Mouse (Mus musculus) spleen, adult 12 weeks (tissue): ENCODE data around the gene Ift80.
"Not testable (repeated sequence)": the region's sequence is repeated elsewhere in the genome, so short reads cannot be mapped to it uniquely, and the experiment has no call there.

Experiments used
- DNase-seq: peaks from one replicate; pipeline ENCODE4 v3.0.0; 2022; ENCODE audit warnings: low spot score

Ift80 gene

DNA sequence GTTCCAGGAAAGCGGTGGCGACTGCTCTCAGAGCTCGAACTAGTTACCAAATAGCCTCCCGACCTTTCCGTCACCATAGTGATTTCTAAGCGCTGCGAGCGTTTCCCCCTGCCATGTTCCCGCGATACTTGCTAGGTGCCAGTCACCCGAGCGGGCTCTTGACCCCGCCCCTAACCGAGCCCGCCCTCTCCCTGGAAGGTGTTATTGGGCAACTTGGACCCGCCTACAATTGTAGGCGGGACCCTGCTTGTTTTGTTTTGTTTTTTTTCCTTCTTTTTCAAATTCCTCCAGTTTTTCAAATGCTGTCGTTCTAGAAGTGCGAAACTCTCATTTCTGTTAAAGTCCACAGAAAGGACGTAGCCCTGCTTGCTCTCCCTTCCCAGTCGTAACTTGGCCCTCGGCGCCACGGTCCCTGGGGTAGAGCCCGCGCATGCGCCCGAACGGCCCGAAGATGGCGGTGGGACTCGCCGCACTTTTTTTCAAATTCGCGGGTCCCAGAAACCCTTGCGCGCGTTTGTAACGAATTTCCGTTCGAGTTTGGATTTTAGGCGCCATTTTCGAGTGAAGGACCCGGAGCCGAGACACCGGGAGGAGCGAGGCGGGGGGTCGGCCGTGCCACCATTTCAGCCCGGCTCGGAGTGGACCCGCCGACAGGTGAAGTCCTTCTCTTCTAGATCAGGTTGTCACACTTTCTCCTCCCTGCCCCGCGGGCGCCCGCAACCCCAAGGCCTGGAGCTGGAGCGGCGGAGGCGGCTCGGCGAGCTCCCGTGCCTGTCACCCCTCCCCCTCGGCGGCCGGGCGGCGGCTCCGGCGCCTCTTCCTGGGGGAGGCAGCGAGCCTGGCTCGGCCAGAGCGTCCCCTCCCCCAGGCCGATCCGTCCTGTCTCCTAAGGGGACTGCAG is at the start of gene Ift80, which contains the start of gene Smc4:
TSS of gene Ift80 (minus strand) at position 134 of the 901 bp plus-strand sequence.
TSS of gene Smc4 (plus strand) at position 302 of the 901 bp plus-strand sequence.
- DNase-seq: peak; percentile 95

DNA sequence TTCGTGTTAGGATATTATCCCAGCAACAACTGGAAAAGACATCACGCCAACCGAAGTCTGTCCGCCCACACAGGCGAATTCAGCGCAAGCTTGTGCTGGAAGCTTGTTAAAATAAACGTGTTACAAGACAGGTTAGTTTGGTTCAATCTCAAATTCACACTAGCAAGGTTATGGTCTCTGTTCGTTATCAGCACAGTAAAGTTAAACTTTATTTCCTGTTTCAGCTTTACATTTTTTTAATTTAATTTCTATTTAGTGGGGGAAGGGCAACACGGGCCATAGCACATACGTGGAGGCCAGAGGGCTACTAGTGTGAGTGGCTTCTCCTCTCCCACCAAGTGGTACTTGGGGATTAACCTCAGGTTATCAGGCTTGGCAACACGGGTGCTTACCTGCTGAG is 47.5 kb upstream of the Ift80 start:
- DNase-seq: no peak

DNA sequence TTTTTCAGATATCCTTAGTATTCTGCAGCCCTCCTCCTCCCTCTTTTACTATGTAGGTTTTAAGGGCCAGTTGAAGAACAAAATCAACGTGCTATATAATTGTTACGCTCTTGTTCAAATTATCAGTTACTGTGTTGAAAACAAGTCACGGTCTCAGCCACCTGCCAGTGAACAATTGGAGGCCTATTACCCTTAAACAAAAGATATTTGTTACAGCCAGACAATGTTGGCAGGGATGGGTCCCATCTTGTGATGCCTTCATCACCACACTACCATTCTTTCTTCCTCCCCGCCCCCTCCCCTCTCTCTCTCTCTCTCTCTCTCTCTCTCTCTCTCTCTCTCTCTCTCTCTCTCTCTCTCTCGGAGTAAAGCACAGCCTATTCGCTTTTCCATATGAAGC is 44.6 kb upstream of the Ift80 start:
- DNase-seq: no peak

DNA sequence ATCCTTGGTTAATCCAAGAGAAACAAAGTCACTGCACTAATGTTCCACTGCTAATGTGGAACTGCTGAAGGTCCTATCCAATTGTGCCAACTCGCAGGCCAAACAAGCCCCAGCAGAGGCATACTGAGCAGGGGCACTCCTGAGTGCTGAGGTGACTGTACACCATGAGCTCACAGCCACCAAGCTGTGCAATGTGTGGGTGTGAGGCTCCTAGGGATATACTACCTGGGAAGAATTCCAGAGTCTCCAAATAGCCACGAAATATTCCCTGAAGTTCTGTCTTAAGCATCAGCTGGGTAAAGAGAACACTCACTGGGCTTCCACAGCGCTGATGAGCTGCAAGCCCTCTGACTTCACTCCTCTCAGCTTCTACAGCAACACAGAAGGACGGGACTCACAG is 43.3 kb upstream of the Ift80 start:
- no peak for DNase-seq

DNA sequence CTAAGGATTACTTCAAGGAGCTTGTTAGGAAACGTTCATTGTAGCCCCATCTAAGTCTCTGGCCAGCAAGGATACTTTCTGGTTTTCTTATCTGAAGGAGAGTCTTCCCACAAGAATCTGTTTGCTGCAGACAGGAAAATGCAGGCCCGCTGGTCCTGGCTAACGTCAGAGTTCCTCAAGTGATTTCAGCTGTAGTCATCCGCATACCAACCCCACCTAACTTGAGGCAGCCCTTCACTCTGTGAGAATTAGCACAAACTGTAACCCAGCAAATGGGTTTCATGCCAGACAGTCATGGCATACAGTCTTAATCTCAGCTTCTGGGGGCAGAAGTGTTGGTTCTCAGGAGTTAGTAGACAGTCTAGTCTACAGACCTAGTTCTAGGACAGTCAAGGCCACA is 42.1 kb upstream of the Ift80 start:
- DNase-seq: no peak

DNA sequence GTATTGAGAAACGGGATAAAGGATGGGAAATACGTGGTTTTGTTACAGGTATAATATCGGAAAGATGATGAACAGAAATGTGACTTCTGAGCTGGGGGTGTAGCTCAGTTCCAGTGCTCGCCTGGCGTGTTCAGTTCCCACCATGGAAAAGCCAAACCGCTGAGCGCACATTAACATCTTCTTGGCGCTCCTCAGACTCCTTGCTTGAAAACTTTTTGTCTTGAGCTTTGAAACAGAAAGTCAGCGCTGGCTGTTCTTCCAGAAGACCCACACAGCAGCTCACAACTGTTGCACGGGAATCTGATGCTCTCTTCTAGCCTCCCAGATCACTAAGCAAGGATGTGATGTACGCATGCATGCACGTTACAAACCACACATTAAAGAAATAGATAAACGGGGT is 41.4 kb upstream of the Ift80 start:
- DNase-seq: no peak

DNA sequence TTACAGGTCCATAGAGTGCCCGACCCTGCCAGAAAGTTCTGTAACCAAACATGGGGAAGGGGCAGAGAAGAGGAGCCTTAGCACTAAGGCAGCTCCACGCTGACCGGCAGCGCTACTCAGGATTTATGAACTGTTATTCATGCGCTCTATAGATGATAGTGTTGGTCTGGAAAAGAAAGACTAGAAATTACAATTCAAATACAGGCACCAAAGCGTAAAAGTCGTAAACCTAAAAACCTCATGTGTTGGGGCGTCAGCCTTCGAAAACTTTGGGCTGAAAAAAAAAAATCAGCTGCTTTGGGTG is 41.0 kb upstream of the Ift80 start:
- DNase-seq: no peak

DNA sequence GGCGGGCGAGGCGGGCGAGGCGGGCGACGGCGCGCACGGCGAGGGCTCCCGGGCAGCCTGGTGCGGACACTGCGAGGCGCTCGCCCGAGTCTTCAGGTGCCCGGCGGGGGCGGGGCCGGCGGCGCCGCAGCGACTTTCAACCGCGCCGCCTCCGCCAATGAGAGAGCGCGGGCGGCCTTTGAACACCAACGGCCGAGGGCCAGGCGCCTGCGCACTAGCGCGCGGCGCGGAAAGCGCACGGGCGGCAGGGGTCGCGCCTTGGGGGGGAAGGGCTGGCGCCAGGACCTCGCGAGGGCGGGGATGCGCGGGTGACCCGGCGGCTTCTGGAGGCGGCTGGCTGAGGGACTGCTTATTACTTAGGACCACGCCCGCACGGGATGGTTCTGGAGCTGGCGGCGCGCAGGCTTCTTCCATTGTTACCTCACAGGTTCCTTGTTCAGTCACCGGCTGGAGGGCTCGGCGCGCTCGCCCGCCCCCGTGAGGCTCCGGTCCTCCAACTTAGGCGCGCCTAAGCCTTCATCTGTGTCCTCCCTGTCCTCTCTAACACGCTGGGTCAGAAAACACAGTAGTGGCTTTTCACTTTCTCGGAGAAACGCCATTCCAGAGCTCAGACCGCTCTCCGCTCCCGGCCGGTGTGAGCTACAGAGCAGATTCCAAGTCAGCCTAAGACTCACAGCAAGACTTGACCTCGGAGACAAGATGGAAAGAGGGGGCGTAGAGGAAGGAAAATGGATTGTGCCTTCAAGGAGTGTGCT is 40.5 kb upstream of the Ift80 start, which contains the start of gene Trim59:
TSS of gene Trim59 (minus strand) at position 111 of the 755 bp plus-strand sequence.
- peak; percentile 90 for DNase-seq

DNA sequence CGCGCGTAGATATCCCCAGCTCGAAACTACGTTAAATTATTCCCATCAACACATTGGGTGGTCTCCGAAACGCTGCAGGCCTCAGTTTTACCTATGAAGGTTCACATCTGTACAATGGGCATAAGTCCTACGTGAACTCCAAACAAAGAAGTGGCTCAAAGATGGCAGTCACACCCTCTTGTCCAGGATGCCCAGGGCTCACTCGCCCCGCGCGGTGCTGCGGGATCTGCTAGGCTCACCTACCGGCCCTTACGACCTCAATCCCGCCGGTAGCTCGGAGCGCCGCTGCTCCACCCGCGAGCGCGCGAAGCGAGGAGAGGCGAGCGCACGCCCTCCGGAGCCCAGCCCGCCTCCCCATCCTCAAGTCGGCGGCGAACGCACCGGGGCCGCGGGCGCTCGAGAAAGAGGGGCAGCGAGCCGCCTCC is 39.8 kb upstream of the Ift80 start:
- no peak for DNase-seq

DNA sequence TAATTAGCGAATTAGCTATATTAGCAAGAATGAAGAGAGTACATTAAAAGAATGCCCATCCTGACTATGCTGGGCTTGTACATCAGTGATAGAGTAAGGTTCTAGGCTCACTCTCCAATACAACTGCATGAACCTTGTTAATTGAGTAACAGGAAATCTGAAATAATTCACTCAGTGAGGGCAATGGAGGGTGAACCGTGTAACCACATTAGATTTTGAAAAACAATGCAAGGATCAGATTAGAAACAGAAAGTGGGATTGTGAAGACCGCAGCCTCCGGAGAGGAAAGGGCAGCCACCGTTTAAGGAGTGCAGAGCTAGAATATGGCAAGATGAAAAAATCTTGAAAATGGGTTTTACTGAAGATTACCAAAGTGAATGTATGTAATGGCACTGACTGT is 36.9 kb upstream of the Ift80 start:
- no peak for DNase-seq

DNA sequence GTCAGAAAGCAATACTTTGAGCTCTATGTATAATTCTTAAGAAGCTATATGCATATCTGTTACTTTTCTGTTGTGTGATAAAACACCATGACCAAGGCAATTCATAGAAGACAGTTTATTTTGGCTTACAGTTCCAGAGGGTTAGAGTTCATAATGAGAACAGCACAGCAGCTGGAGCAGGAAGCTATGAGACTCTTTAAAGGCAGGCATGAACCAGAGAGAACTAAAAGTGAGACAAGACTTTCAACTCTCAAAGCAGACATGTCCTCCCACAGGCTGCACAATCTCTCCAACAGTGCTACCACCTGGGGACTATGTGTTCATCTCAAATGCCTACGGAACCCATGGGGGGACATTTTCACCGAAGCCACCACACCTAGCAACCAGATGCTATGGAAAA is 35.7 kb upstream of the Ift80 start:
- no peak for DNase-seq

DNA sequence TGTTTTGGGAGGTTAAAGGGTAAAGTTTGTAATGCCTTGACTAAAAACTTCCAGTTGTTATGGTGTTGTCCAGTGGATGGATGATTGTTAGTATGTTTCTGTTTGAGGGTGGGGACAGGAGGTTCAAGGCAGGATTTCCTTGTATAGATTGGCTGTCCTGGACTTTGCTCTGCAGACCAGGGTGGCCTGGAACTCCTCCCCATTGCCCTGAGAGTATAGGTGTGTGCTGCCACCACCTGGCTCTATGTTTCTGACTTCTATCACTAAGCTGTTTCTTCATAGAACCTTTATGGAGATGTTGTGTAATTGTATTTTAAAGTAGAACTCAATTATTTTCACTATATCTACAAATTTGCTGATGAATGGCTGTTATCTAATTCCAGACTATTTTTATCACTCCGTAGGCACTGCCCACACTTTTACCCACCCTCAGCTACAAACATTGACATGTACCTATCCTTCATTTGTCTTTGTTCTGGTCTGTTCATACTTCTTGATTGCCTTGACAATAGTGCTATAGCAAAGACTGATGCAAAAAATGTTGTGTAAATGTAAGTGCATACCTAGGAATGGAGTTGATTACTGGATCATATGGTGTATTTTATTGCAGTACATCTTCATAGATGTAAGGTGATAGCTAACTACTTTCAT is 21.9 kb upstream of the Ift80 start:
- DNase-seq: no peak

DNA sequence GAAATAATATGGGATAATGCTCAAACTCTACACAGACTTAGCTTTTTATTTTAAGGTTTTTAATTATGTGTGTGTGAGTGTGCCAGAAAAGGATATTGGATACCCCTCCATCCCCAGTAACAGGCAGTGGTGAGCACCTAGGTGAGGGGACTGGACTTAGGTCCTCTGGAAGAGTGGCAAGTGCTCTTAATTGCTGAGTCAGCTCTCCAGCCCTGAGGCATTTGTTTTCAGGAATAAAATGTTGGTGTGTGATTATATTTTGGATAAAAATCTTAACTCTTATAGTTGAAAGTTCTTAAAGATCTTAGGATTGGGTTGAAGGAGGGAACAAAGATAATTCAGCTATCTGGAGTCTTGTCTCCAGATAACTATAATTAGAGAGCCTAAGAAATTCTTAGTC is 16.4 kb upstream of the Ift80 start:
- no peak for DNase-seq

DNA sequence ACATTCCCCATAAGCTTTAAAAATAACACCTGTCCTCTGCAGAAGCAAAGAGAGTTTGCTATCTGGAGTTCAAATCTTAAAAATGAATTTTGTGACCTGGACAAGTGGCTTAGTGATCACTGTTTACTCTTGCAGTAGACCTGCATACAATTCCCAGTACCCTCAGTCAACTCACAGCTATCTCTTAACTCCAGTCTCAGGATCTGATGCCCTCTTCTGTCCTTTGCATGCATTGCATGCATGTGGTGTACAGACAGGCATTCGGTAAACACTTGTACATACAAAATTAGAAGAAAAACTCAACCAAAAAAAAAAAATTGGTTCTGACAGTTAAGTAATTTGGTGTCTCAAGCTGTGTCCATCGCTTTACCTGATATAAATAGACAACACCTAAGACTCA is 15.9 kb upstream of the Ift80 start:
- no peak for DNase-seq

DNA sequence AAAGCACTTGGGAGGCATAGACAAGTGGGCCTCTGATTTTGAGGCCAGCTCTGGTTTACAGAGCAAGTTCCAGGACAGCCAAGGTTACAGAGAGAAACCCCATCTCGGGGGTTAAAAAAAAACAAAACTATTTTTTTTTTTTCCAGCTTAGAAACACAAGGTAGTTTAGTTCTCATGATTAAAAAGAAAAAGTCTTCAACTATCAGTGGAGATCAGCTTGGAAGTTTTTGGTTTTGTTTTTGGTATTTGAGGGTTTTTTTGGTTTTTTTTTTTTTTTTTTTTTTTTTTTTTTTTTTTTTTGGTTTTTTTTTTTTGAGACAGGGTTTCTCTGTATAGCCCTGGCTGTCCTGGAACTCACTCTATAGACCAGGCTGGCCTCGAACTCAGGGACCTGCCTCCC is 14.3 kb upstream of the Ift80 start:
- DNase-seq: not testable (repeated sequence)

DNA sequence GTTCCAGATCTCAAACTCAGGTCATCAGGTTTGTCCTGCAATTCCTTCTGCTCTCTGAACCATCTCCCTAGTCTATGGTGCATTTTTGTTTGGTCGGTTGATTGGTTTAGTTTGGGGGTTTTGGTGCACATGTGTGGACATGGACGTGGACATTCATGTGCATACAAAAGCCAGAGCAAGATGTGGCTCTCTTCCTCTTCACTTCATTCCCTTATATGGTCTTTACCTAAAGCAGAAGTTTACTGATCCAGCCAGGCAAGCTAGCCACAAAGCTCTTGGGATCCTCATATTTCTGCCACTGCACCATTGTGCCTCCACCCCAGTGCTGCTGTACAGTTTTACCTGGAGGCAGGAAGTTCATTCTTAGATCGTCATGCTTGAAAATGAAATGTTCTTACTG is 12.8 kb upstream of the Ift80 start:
- no peak for DNase-seq

DNA sequence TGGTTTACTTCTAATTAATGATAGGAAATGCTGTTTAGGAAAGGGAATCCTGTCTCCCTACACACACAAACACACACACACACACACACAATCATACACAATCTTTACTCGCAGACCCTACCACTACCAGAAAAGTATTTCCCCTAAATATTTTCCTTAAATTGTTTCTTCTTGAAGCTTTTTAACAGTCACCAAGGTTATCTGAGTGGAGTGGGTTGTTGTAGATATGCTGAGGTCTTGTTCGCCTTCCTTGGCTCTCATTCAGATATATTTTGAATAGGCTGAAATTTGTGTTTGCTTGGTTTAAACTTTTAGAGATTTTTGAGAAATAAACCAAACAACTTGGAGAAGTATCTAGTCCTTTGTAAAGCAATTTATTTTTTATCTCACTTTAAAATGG is 4.5 kb upstream of the Ift80 start:
- no peak for DNase-seq

DNA sequence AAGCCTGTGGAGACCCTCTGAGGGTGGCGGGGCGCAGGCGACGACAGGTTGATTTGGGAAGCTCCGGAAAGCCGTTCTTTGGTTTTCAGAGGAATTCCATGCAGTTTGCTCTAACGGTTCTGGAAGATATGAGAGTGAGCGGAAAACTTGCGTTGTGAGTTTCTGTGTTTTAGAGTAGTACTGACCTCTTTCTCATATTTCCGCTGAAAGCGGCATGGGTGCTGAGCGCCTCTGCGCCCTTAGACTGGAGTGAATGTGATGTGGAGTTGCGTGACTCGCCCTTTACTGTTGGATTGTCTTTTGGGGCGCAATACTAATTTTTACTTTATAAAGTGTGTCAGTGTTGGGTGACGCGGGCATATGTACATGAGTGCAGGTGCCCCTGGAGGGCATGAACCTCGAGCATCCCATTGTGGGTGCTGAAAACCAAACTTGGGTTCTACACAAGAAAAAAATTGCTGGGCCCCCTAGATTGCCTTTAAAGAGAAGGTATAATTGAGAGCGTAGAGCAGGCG is 1.9 kb upstream of the Ift80 start:
- DNase-seq: peak; percentile 8

DNA sequence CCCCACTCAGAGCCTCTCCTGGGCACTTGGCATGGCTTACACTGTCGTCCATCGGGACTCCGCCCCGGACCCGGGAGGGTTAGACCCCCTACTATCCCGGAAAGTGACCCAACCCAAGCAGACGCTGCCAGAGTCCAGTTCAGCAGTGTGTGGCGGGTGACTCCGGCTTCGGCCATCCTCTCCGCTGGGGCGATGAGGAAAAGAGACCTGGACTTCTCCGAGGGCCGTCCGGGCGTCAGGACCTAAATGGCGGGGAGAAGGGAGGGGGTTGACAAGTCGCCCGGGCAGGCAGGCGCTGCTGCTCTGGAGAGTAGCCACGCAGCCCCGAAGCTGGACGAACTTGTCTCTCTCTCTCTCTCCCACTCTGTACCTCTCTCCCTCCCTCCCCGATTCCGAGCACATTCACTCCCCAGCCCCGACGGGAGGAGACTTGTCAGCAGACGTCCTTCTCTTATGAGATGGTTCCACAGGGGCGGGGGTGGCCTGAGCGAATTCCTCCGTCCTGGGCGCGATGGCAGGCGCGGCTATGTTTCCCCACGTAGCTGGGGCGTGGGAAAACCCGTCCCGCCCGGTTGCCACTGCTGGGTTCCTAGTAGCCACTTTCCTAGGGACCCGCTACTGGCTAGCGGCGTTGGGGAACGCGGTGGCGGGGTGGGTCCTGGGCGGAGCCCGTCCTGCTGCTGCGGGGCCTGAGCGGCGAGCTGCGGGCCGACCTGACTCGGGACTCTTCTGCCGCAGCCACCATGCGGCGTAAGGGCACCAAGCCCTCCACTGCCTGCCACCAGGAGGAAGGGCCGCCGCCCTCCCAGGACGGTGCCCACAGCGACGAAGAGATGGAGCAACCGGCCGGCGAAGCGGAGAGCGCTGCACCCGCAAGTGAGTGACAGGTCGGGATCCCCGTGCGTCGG is 1.2 kb upstream of the Ift80 start:
- DNase-seq: peak; percentile 66

DNA sequence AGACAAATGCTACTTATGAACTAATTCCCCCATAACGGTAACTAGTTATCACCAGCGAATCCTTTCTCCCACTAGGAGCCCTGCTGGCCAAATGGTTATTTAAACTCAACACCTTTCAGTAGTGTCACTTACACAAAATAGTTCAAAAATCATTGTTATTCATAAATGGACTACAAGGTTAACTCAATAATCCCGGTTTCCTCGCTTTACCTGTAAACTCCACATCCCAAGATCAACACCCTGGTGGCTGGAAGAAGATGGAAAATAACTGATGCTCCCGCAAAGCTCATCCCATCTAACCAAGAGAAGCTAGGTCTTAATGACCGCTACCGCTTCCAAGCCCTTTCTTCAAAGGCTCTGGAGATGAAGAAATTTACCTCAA is 324 bp downstream of the Ift80 start:
- no peak for DNase-seq

DNA sequence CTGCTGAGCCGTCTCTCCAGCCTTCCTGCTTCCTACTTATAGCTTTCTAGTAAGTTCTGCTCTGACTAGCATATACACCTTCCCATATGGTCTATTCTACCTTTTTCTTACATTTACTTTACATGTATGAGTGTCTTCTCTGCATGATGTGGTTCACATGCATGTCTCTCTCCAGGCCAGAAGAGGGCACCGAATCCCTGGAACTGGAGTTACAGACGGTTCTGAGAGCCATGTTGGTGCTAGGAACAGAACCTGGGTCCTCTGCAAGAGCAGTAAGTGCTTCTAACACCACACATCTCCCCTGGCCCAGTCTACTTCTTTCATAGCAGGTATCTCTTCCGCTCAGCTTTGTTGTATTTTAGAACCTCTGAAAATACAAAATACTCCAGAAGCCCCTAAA is 1.6 kb downstream of the Ift80 start:
- DNase-seq: no peak

DNA sequence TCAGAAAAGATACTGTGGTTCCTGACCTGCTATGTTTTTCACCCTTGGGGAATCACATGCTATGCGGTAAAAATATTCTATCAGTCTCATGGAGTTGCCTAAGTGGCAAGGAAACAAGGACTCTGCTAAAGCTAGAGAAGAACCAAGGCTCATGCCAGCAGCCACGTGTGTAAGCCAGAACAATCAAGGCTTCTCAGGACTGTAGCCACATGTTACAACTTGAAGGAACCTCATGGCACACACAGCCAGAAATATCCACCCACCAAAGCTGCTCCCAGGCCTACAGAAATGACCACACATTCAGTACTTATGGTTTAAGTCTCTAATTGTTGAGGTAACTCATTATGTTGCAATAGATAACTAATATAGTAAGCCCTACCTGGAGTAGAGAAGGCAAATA is 17.8 kb downstream of the Ift80 start:
- no peak for DNase-seq
